Mouse (Mus musculus): ENCODE results near the gene Bex6.
"Not testable (repeated sequence)": the region's sequence is repeated elsewhere in the genome, so short reads cannot be mapped to it uniquely, and the experiment has no call there.

The Bex6 gene

DNA sequence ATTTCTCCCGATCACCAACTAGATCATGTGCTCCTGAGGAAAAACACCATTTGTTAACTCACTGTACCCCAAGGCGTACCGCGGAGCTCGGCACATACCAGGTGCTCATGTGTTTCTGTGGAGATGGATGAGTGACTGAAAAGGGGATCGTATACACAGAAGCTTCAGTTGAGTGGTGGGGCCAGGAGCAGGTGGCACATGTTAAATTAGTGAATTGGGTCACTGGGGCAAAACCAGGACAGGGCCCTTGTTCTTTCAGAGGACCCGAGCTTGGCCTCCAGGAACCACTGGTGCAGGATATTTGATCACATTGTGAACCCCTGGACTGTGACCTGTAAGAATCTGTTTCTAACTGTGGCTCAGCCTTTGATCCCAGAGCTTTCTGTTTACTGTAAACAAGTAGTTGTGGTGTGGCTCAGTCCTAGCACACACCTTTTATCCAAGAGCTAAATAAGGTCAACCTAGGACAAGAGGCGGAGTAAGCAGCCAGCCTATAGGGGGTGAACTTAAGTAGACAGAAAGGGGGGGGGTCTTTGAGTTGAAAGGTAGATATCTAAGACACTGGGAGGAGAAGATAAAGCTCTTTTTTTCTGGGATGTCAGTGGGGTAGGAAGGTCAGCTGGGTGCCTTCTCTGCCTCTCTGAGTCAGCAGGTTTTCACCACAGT, 5.2 kb upstream of the Bex6 start:
- DNase-seq, result no peak

DNA sequence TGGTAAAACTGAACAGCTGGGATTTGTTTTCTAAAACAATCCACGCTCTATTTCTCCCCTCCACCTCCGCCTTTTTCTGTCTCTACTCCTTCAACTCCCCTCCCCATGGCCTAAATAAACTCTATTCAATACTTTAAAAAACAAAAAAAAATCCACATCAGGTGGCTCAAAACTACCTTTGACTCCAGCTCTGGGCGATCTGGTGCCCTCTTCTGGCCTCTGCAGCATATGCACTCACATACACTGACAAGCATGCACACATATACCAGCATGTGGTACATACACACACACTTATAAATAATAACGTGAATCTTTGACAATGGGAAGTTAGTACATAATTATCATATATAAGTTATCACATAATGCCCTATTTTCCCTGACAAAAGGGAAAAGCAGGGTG, 4.6 kb upstream of the Bex6 start:
- DNase-seq, result peak; percentile 56 to 61

GRCm38 (mm10) chr16:32176896-32177686, 2.5 kb upstream of the Bex6 start:
- DNase-seq, result peak; percentile 62 to 65

GRCm38 (mm10) chr16:32186056-32186455, 6.4 kb downstream of the Bex6 start:
- no peak for DNase-seq

- DNase-seq, result peak; percentile 23 to 24
These were observed 9.5 kb downstream of the Bex6 start for GRCm38 (mm10) chr16:32189109-32189508.

DNA sequence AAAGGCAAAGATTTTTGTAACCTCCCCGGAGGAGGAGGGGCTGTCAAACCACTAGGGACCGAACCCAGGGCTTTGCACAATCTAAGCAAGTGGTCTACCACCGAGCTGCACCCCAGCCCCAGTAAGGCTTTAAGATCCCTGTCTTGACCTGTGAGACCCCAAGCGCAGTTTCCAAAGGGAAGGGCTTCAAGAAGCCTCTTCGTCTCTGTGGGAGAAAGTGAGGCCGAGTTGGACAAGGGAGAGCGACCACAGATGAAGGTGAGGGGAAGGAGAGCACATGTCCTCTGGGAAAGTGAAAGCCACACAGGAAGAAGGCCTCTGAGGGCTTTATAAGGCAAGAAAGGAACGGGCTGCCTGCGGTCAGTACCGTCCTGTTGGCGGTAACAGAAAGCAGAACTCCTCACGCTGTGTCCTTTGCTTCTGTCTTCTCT, 10.4 kb downstream of the Bex6 start:
- DNase-seq, result peak; percentile 67 to 72

- peak; percentile 69 to 73 for DNase-seq
These were observed 20.8 kb downstream of the Bex6 start for GRCm38 (mm10) chr16:32200256-32201003.

DNA sequence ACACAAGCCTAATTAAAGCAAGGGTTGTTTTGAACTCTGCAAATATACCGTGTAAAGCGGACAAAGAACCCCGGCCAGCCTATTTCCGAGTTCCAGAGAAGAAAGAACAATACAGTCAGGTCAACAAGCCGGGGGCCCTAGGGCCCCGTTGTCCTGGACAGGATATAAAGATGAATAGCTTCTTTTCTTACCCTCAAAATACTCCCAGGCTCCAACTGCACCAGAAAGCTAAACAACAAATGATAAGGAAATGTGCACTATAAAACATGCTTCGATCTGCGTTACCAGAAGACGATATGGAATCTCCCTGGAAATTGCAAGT, 21.3 kb downstream of the Bex6 start:
- DNase-seq, result no peak

- peak; percentile 97 for DNase-seq
These were observed 23.1 kb downstream of the Bex6 start for GRCm38 (mm10) chr16:32202681-32203080.

DNA sequence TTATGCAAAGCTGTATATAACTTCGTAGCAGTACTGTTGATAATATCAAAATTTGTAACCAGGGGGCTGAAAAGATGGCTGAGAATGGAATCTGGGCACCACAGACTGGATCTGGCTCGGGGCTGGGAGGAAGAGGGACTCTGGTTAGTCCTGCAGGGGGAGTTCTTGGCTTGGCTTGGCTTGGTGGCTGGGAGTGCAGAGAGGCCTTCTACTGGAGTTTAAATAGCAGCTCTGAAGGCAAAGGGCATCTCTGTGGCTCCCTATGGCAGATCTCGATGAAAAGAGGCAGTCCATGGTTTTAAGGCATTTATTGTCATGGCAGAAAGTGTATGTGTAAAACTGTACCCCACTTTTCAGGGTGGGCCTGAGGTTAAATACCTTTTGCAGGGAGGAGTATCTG, 25.3 kb downstream of the Bex6 start:
- no peak for DNase-seq

DNA sequence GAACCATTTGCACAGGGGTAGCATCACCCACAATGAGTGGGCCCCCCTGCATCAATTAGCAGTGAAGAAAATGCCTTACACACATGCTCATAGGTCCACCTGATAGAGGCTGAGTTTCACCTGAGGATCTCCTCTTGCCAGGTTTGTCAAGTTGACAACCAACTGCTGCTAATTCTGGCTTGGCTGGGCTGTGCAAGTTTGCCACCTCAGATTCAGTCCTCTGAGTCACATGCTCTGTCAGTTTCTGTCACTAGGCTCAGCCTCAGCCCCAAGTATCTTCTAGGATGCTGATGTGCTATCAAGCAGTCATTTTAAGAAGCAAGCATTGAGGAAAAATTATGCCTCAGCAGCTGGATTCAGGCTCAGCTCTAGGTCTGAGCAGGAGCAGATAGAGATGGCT, 34.5 kb downstream of the Bex6 start:
- DNase-seq, result no peak

- DNase-seq, result no peak
These were observed 35.4 kb downstream of the Bex6 start for GRCm38 (mm10) chr16:32214804-32215576.

- no peak for DNase-seq
These were observed 42.2 kb downstream of the Bex6 start for GRCm38 (mm10) chr16:32221803-32222202.

DNA sequence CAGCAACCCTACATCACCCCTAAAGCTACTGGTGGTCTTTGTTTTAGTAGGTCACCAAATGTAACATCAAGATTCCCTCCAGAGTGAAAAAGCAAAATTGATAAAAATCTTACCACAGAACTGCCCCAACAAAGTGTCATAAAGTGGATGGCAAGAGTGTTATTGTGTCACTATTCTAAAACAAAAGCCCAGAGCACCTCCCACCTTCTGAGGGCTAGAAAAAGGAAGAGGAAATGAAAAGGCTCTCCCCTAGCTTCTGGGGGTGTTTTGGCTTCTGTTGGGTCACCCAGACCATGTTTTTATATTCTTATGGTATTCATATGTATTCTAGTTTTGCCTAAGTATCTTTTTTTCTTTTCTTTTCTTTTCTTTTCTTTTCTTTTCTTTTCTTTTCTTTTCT, 42.8 kb downstream of the Bex6 start:
- DNase-seq, result no peak

GRCm38 (mm10) chr16:32232050-32232449, 52.4 kb downstream of the Bex6 start:
- not testable (repeated sequence) for DNase-seq

Data from B cell, adult 2 months (primary cell).